Mouse (Mus musculus) gastrocnemius, postnatal 4 days (tissue): ENCODE measurements around the gene Eif4e2. TPM values are rescaled to one million over a fixed set of nuclear protein-coding genes. Genes with fewer than 3 reads are reported as not detected.

Experiments used
- DNase-seq, 2 experiments: peaks; one replicate each; pipeline ENCODE4 v3.0.0; 2021 to 2022; ENCODE audit warnings: low spot score in 2 of 2, mixed read lengths in 2 of 2
- total RNA-seq, 2 experiments: library from RNA; stranded (reverse); gene quantifications; 2 replicates each; pipeline ENCODE4 v1.2.3; 2021

The Eif4e2 gene
- total RNA-seq, 2 experiments from 2014 or later: 107 to 110 TPM

GRCm38 (mm10) chr1:87198119-87199065 lies 15.3 kb upstream of the Eif4e2 start:
- no peak for DNase-seq

GRCm38 (mm10) chr1:87200811-87201210 lies 12.9 kb upstream of the Eif4e2 start:
- no peak for DNase-seq

GRCm38 (mm10) chr1:87201848-87202247 lies 11.9 kb upstream of the Eif4e2 start:
- DNase-seq: no peak

GRCm38 (mm10) chr1:87203779-87204178 lies 9.9 kb upstream of the Eif4e2 start:
- no peak for DNase-seq

GRCm38 (mm10) chr1:87204465-87204864 lies 9.2 kb upstream of the Eif4e2 start, which contains the start of gene Chrng:
Gene Chrng, plus strand, starts transcription at chr1:87204657.
- no peak for DNase-seq

GRCm38 (mm10) chr1:87205038-87205437 lies 8.7 kb upstream of the Eif4e2 start:
- no peak for DNase-seq

GRCm38 (mm10) chr1:87205502-87205901 lies 8.2 kb upstream of the Eif4e2 start:
- no peak for DNase-seq

GRCm38 (mm10) chr1:87206339-87206738 lies 7.4 kb upstream of the Eif4e2 start:
- DNase-seq: no peak

- no peak for DNase-seq
Measured at GRCm38 (mm10) chr1:87211431-87211830, 2.3 kb upstream of the Eif4e2 start.

- DNase-seq: no peak
Measured at GRCm38 (mm10) chr1:87214748-87215147, 1.0 kb downstream of the Eif4e2 start.

- DNase-seq: no peak
Measured at GRCm38 (mm10) chr1:87217938-87218337, 4.2 kb downstream of the Eif4e2 start.

GRCm38 (mm10) chr1:87225739-87226138 lies 12.0 kb downstream of the Eif4e2 start:
- DNase-seq: no peak

GRCm38 (mm10) chr1:87226409-87227159 lies 12.9 kb downstream of the Eif4e2 start:
- DNase-seq: no peak

GRCm38 (mm10) chr1:87227160-87227550 lies 13.4 kb downstream of the Eif4e2 start:
- no peak for DNase-seq

GRCm38 (mm10) chr1:87230606-87231005 lies 16.9 kb downstream of the Eif4e2 start:
- no peak for DNase-seq

- DNase-seq: no peak
Measured at GRCm38 (mm10) chr1:87232197-87232596, 18.5 kb downstream of the Eif4e2 start.

- DNase-seq: no peak
Measured at GRCm38 (mm10) chr1:87239056-87239455, 25.3 kb downstream of the Eif4e2 start.

- no peak for DNase-seq
Measured at GRCm38 (mm10) chr1:87243021-87243420, 29.3 kb downstream of the Eif4e2 start.

GRCm38 (mm10) chr1:87245430-87245829 lies 31.7 kb downstream of the Eif4e2 start:
- DNase-seq: no peak

- peak; percentile 73 to 75 for DNase-seq
Measured at GRCm38 (mm10) chr1:87245929-87246815, 32.5 kb downstream of the Eif4e2 start.

- DNase-seq: no peak
Measured at GRCm38 (mm10) chr1:87252040-87252609, 38.4 kb downstream of the Eif4e2 start.
